Mouse (Mus musculus) midbrain, embryonic 14.5 days (tissue): ENCODE data around the gene Gm20388. TPM values are rescaled to one million over a fixed set of nuclear protein-coding genes. Genes with fewer than 3 reads are reported as not detected.

Experiments
- ATAC-seq: fragments of 200-750 bp; cut with Nextera tagmentation; 2 replicates; pipeline ENCODE4 v1.8.0; 2017; ENCODE audit warnings: moderate number of reproducible peaks, moderate library complexity; ENCODE audit not compliant: low FRiP score, low TSS enrichment
- DNase-seq: peaks from one replicate; pipeline ENCODE4 v3.0.0-alpha.2; 2015
- H3K27ac ChIP-seq: fragments of 300-500 bp; sonication (generic); replicated peaks from 2 replicates; pipeline ENCODE4 v1.5.1; 2014; ENCODE audit warnings: mild to moderate bottlenecking, low read depth, low read length, moderate library complexity
- H3K27me3 ChIP-seq: fragments of 300-500 bp; sonication (generic); 2 replicates; pipeline ENCODE4 v1.6.1; 2014; ENCODE audit warnings: low read length, control low read depth, mixed read lengths; ENCODE audit not compliant: control insufficient read depth, insufficient read depth
- H3K36me3 ChIP-seq: fragments of 300-500 bp; sonication (generic); 2 replicates; pipeline ENCODE4 v1.6.1; 2014; ENCODE audit warnings: low read length, control low read depth; ENCODE audit not compliant: control insufficient read depth, insufficient read depth
- H3K4me1 ChIP-seq: fragments of 300-500 bp; sonication (generic); 2 replicates; pipeline ENCODE4 v1.6.1; 2014; ENCODE audit warnings: mild to moderate bottlenecking, antibody characterized with exemption, low read length, control low read depth; ENCODE audit not compliant: control insufficient read depth, insufficient read depth
- H3K4me2 ChIP-seq: fragments of 300-500 bp; sonication (generic); 2 replicates; pipeline ENCODE4 v1.6.1; 2014; ENCODE audit warnings: mild to moderate bottlenecking, low read length, moderate library complexity
- H3K4me3 ChIP-seq: fragments of 300-500 bp; sonication (generic); replicated peaks from 2 replicates; pipeline ENCODE4 v1.5.1; 2014; ENCODE audit warnings: low read depth, low read length
- H3K9ac ChIP-seq: fragments of 300-500 bp; sonication (generic); replicated peaks from 2 replicates; pipeline ENCODE4 v1.6.1; 2014; ENCODE audit warnings: mild to moderate bottlenecking, low read length, moderate library complexity
- H3K9me3 ChIP-seq: fragments of 300-500 bp; sonication (generic); 2 replicates; pipeline ENCODE4 v1.6.1; 2016; ENCODE audit warnings: low read length, control low read depth, mixed read lengths; ENCODE audit not compliant: control insufficient read depth
- WGBS: fragments of 180-500 bp; shearing (Covaris S2); extraction: QIAGEN DNeasy Blood & Tissue Kit; methylation state at CpG from one replicate; pipeline ENCODE4 v1.1.7; 2014; 5-methylcytosine and 5-hydroxymethylcytosine counted together
- polyA plus RNA-seq: library from polyadenylated mRNA; unstranded; fragments of >200 nt; fragmentation: Nextera tagmentation; extraction: Ambion mirVana; gene quantifications from 2 replicates; pipeline ENCODE4 v1.2.1, GENCODE M21; 2014

Gm20388 gene
- polyA plus RNA-seq, 1 experiment from 2014 or later = 4.1 TPM

GRCm38 (mm10) chr8:120747286-120747685, 836.6 kb downstream of the Gm20388 start:
- ATAC-seq (no peak), DNase-seq (no peak)
- no peaks in the 10 kb centered on the region for H3K9me3 ChIP-seq
- H3K9ac ChIP-seq = no peak overlapping the region
- 78% methylated on average over 7 of the region's 7 CpGs for WGBS
- H3K4me1 ChIP-seq = no peaks in the 10 kb centered on the region
- no peak overlapping the region for H3K4me3 ChIP-seq
- no peaks in the 10 kb centered on the region for H3K36me3 ChIP-seq
- H3K27ac ChIP-seq = no peak overlapping the region
- H3K27me3 ChIP-seq = no peaks in the 10 kb centered on the region
- H3K4me2 ChIP-seq = no peak overlapping the region

DNA sequence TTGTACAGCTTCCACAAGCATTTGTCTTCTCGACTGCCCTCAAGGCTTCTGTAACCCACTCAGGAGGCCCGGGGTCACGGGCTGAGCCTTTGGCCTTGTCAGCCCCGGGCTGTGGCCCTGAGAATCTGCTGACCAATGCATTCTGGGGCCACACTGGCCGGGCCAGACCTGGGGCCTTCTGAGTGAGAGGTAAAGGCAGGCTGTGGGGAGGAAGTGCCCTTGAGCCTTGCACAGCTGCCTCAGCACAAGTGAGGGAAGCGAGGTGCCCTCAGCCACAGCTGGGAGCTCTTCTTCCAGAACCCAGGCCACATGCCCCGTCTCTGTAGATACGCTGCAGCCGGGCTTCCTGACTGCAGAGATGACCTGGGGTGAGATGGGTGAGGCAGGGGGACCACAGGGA, 840.0 kb downstream of the Gm20388 start:
- Histone ChIP-seq H3K27ac (no peak overlapping the region), H3K9me3 (no peaks in the 10 kb centered on the region), H3K4me2 (no peak overlapping the region), H3K4me3 (no peak overlapping the region), H3K4me1 (no peaks in the 10 kb centered on the region), H3K36me3 (no peaks in the 10 kb centered on the region), H3K9ac (no peak overlapping the region), H3K27me3 (no peaks in the 10 kb centered on the region)
- WGBS = 88% methylated on average over 9 of the region's 9 CpGs
- DNase-seq (no peak), ATAC-seq (no peak)

- ATAC-seq = no peak
Measured at GRCm38 (mm10) chr8:120751226-120752081, 840.8 kb downstream of the Gm20388 start.

DNA sequence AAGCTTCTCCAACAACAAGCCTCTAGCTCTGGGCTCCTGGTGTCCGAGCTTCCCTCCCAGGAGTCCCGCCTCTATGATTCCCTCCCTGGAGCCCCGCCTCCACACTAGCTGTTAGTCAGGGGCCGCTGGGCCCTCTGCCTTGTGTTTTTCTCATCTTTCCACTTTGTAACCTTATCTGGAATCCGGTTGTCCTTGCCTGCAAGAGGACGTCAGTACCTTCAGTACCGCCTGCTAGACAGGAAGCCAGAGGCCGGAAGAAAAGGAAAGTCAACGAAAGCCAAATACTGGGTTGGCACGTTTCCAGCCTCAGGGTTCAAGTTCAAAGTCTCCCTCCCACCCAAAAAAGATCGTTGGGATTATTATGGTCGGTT, 841.4 kb downstream of the Gm20388 start:
- WGBS = 30% methylated on average over 12 of the region's 12 CpGs
- DNase-seq (no peak), ATAC-seq (no peak)
- H3K4me2 ChIP-seq = no peak overlapping the region
- no peaks in the 10 kb centered on the region for H3K27me3 ChIP-seq
- no peak overlapping the region for H3K9ac ChIP-seq
- H3K36me3 ChIP-seq = no peaks in the 10 kb centered on the region
- H3K4me3 ChIP-seq = no peak overlapping the region
- H3K27ac ChIP-seq = no peak overlapping the region
- H3K4me1 ChIP-seq = no peaks in the 10 kb centered on the region
- no peaks in the 10 kb centered on the region for H3K9me3 ChIP-seq

More at GRCm38 (mm10) chr8:120751226-120752081, 840.8 kb downstream of the Gm20388 start:
- H3K27me3 ChIP-seq = no peaks in the 10 kb centered on the region
- H3K27ac ChIP-seq = no peak overlapping the region
- no peaks in the 10 kb centered on the region for H3K9me3 ChIP-seq
- WGBS = 77% methylated on average over 21 of the region's 21 CpGs
- H3K36me3 ChIP-seq = no peaks in the 10 kb centered on the region
- H3K4me3 ChIP-seq = no peak overlapping the region
- H3K4me1 ChIP-seq = no peaks in the 10 kb centered on the region
- no peak for DNase-seq
- no peak overlapping the region for H3K9ac ChIP-seq
- H3K4me2 ChIP-seq = no peak overlapping the region

DNA sequence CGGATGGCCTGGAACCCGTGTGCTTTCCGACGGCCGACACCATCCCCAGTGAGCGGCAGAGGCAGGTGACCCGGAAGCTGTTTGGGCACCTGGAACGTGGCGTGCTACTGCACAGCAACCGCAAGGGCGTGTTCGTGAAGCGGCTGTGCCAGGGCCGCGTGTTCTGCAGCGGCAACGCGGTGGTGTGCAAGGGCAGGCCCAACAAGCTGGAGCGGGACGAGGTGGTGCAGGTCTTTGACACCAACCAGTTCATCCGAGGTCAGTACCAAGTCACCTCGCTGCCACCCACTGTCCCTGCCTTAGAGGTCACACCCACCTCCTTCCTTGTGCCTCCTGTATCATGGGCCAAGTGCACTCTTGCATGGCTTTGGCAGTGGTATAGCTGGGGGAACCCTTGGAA, 842.8 kb downstream of the Gm20388 start:
- Histone ChIP-seq H3K27me3 (no peaks in the 10 kb centered on the region), H3K36me3 (no peaks in the 10 kb centered on the region), H3K4me1 (no peaks in the 10 kb centered on the region), H3K9ac (no peak overlapping the region), H3K9me3 (no peaks in the 10 kb centered on the region), H3K27ac (no peak overlapping the region), H3K4me2 (no peak overlapping the region), H3K4me3 (no peak overlapping the region)
- DNase-seq (no peak), ATAC-seq (no peak)
- 93% methylated on average over 22 of the region's 22 CpGs for WGBS

- Histone ChIP-seq H3K27ac (no peak overlapping the region), H3K36me3 (no peaks in the 10 kb centered on the region), H3K27me3 (no peaks in the 10 kb centered on the region), H3K4me2 (no peak overlapping the region), H3K4me1 (no peaks in the 10 kb centered on the region), H3K4me3 (no peak overlapping the region), H3K9ac (no peak overlapping the region), H3K9me3 (no peaks in the 10 kb centered on the region)
- 53% methylated on average over 19 of the region's 19 CpGs for WGBS
- DNase-seq (no peak), ATAC-seq (no peak)
Measured at GRCm38 (mm10) chr8:120755306-120756297, 845.0 kb downstream of the Gm20388 start.

DNA sequence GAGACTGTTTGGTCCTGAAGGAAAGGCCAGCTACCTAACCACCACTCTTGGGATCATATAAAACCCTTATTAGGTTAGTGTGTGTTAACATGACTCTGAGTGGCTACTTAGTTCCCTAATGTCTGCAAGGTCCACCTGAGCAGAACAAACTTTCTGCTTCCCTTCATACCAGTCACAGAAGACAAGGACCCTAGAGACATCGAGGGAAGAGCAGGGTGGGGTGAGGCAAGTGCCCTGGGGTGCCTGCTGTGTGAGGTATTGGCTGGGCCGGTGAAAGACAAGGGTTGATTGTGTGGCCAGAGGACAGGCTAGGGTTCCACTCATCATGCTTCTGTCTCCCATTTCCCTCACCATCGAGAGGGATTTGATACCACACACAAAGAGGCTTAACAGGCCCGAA, 847.4 kb downstream of the Gm20388 start:
- DNase-seq = no peak
- 45% methylated on average over 4 of the region's 4 CpGs for WGBS
- no peak overlapping the region for H3K9ac ChIP-seq
- H3K27ac ChIP-seq = no peak overlapping the region
- H3K4me2 ChIP-seq = no peak overlapping the region
- no peaks in the 10 kb centered on the region for H3K36me3 ChIP-seq
- no peaks in the 10 kb centered on the region for H3K9me3 ChIP-seq
- no peak overlapping the region for H3K4me3 ChIP-seq
- no peak for ATAC-seq
- no peaks in the 10 kb centered on the region for H3K4me1 ChIP-seq
- no peaks in the 10 kb centered on the region for H3K27me3 ChIP-seq

DNA sequence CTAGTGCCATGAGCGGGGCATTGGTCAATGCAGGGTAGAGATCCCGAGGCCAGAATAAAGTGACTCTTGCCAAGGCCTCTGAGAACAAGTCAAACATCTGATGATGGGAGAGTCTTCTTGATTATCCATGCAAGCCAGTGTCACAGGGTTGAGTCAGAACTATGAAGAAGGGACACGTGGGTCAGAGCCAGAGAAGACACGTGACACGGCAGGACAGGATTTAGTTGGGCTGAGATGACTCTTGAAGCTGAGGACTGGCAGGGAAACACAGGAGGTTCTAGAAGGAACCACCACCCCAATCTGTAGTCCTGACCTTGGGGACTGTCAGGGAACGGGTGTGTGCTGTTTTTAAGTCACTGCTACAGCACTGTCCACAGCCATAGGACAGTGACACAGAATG, 849.2 kb downstream of the Gm20388 start:
- Histone ChIP-seq H3K27me3 (no peaks in the 10 kb centered on the region), H3K27ac (no peak overlapping the region), H3K9ac (no peak overlapping the region), H3K36me3 (no peaks in the 10 kb centered on the region), H3K9me3 (no peaks in the 10 kb centered on the region), H3K4me1 (no peaks in the 10 kb centered on the region), H3K4me2 (no peak overlapping the region), H3K4me3 (no peak overlapping the region)
- ATAC-seq (no peak), DNase-seq (no peak)
- 86% methylated on average over 6 of the region's 6 CpGs for WGBS
